Mouse (Mus musculus): Measurements from ENCODE around the gene Bsph2. TPM values are rescaled to one million over a fixed set of nuclear protein-coding genes. Genes with fewer than 3 reads are reported as not detected.

Bsph2 gene
- polyA plus RNA-seq (2014; fragmentation: Nextera tagmentation; extraction: Ambion mirVana): not detected in 2 replicates

- Histone ChIP-seq H3K4me2 (ENCODE audit: low read depth) (no peak within 1 kb of the TSS), H3K27me3 (ENCODE audit: control insufficient read depth, insufficient read depth, low read length) (no peaks in the 10 kb centered on the region), H3K9ac (ENCODE audit: low read length) (no peak within 1 kb of the TSS), H3K9me3 (ENCODE audit: control insufficient read depth, low read length) (no peaks in the 10 kb centered on the region), H3K4me3 (ENCODE audit: low read depth, low read length) (no peak within 1 kb of the TSS), H3K4me1 (ENCODE audit: control insufficient read depth, insufficient read depth, low read length) (no peaks in the 10 kb centered on the region), H3K27ac (ENCODE audit: low read depth, low read length) (no peak within 1 kb of the TSS), H3K36me3 (ENCODE audit: control insufficient read depth, insufficient read depth, low read length) (no peaks in the 10 kb centered on the region)
- DNase-seq (ENCODE audit: low spot score) (no peak), ATAC-seq (ENCODE audit: insufficient read depth, low FRiP score, low TSS enrichment) (no peak)
Observed at GRCm38 (mm10) chr7:13570967-13571366, at the start of gene Bsph2. Gene Bsph2, minus strand, starts transcription at chr7:13571067.

DNA sequence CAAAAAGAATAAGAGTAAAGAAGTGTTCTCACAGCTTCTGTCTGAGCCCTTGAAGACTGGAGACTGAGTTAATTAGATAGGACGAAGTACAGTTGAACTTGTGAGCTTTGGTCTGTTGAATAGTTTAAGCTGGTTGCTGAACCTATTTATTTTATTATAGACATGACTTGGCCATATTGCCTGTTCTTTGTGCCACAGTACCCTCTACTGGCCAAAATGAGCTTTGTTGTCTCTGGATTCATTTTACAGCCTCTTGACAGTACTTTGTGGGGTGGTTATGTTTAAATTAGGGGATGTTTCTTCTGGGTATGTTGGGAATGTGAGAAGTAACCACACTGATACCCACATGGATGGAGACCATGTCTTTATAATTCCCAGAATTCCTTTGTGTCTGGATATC is 59.3 kb downstream of the Bsph2 start:
- Histone ChIP-seq H3K4me2 (ENCODE audit: low read depth) (no peak overlapping the region), H3K4me1 (ENCODE audit: control insufficient read depth, insufficient read depth, low read length) (no peaks in the 10 kb centered on the region), H3K27ac (ENCODE audit: low read depth, low read length) (no peak overlapping the region), H3K4me3 (ENCODE audit: low read depth, low read length) (no peak overlapping the region), H3K36me3 (ENCODE audit: control insufficient read depth, insufficient read depth, low read length) (no peaks in the 10 kb centered on the region), H3K9ac (ENCODE audit: low read length) (no peak overlapping the region), H3K9me3 (ENCODE audit: control insufficient read depth, low read length) (peaks cover 6% of the 10 kb centered on the region; the same call in 1 of the 2 replicates), H3K27me3 (ENCODE audit: control insufficient read depth, insufficient read depth, low read length) (no peaks in the 10 kb centered on the region)
- no peak for DNase-seq (ENCODE audit: low spot score)
- ATAC-seq (ENCODE audit: insufficient read depth, low FRiP score, low TSS enrichment): no peak
- WGBS: 79% methylated on average over 1 of the region's 1 CpGs

Other genes starting within 250 kb of the Bsph2 start
- 0.84 and 1.1 TPM in 2 replicates for gene Pla2g4c, start 246.4 kb downstream of the Bsph2 start, polyA plus RNA-seq (2014; fragmentation: Nextera tagmentation; extraction: Ambion mirVana)
- gene Cabp5, start 172.9 kb downstream of the Bsph2 start, polyA plus RNA-seq (2014; fragmentation: Nextera tagmentation; extraction: Ambion mirVana): 0.26 TPM in 1 of 2 replicates, not detected in the other
- gene Bsph1, start 120.2 kb downstream of the Bsph2 start, polyA plus RNA-seq (2014; fragmentation: Nextera tagmentation; extraction: Ambion mirVana): not detected in 2 replicates
- not detected in 2 replicates for gene Sult2a5, start 52.9 kb upstream of the Bsph2 start, polyA plus RNA-seq (2014; fragmentation: Nextera tagmentation; extraction: Ambion mirVana)
- not detected in 2 replicates for gene Sult2a2, start 162.4 kb upstream of the Bsph2 start, polyA plus RNA-seq (2014; fragmentation: Nextera tagmentation; extraction: Ambion mirVana)